ENCODE assay signal across 21 mouse cellular contexts in the genomic region with DNA sequence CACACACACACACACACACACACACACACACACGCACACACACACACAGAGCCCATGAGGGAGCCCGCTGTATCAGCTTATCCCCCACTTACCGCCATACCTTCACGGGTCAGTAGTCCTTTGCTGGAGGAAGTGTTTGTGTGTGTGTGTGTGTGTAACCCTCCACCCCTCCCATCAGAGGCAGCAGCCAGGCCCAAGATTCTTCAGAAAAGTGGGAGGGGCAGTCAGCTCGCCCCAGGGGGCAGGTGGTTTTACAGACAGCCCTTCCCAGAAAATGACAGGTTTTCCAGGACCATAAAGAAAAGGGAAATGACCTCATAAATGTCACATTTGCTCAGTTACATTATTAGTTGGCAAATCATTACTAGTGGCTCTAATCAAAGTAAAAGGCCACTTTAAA. TPM values are rescaled to one million over a fixed set of nuclear protein-coding genes. Genes with fewer than 3 reads are reported as not detected.
"Had no signal": no experiment of that assay in that cellular context is flagged by ENCODE, and none has a peak within 500 bp of the region (broad histone marks: within the 10 kb centered on the region; RNA-seq: fewer than 3 reads in every experiment).

Gene Mab21l3, minus strand, starts transcription at position 144 of the 400 bp plus-strand sequence.

- ATAC-seq: midbrain, embryonic 16.5 days had no signal

- DNase-seq: kidney, adult 2 months; kidney, postnatal 14 days; layer of hippocampus, adult 9-11 months; liver, embryonic 13.5 days; lung, adult 2 months; lung, postnatal 14 days; lung, postnatal 4 days; retina, postnatal 1 day; right cerebral cortex, postnatal 25 days; thymus, adult 18-20 months; thymus, postnatal 36 days had no signal

- H3K9me3 ChIP-seq: liver, embryonic 13.5 days; midbrain, embryonic 12.5 days; neural tube, embryonic 13.5 days had no signal

- H3K4me3 ChIP-seq: layer of hippocampus, adult 2 months; liver, embryonic 13.5 days; midbrain, embryonic 12.5 days; myocyte; neural tube, embryonic 13.5 days had no signal

- H3K9ac ChIP-seq: liver, embryonic 13.5 days; midbrain, embryonic 12.5 days; neural tube, embryonic 13.5 days had no signal

- H3K27ac ChIP-seq: layer of hippocampus, adult 2 months; liver, embryonic 13.5 days; midbrain, embryonic 12.5 days; neural tube, embryonic 13.5 days had no signal

- H3K4me1 ChIP-seq: liver, embryonic 13.5 days; midbrain, embryonic 12.5 days; neural tube, embryonic 13.5 days had no signal

- H3K36me3 ChIP-seq: liver, embryonic 13.5 days; midbrain, embryonic 12.5 days; neural tube, embryonic 13.5 days had no signal

- H3K4me2 ChIP-seq: liver, embryonic 13.5 days; midbrain, embryonic 12.5 days; neural tube, embryonic 13.5 days had no signal

- H3K27me3 ChIP-seq: liver, embryonic 13.5 days; midbrain, embryonic 12.5 days; neural tube, embryonic 13.5 days had no signal

RNA-seq across cellular contexts. Expression of gene Mab21l3, which starts in this region (rescaled TPM):
- total RNA-seq: megakaryocyte progenitor cell, adult 5-6 weeks; megakaryocyte-erythroid progenitor cell, adult 5-6 weeks; monocyte, adult 5-6 weeks; neutrophil, adult 5-6 weeks had no signal
- polyA plus RNA-seq: liver, adult 2 months had no signal
